Mouse (Mus musculus): ENCODE results near the gene Cebpg.

- no peak for TF ChIP-seq POLR2A (IDR thresholded peaks at IDR 0.05; ENCODE audit: low read depth, low read length)
- TF ChIP-seq CTCF (IDR thresholded peaks at IDR 0.05; ENCODE audit: borderline replicate concordance, insufficient read depth, low read length): no peak
Observed at GRCm38 (mm10) chr7:35013228-35013627, 43.1 kb downstream of the Cebpg start.

Measured in embryonic fibroblast, embryonic 13.5 days (primary cell).